Mouse (Mus musculus) liver, embryonic 15.5 days (tissue): ENCODE data around the gene A430078G23Rik. TPM values are rescaled to one million over a fixed set of nuclear protein-coding genes. Genes with fewer than 3 reads are reported as not detected.
A peak's percentile ranks its signal among the peaks of the same experiment; 100 is the strongest.

Experiments
- ATAC-seq: fragments of 200-750 bp; cut with Nextera tagmentation; 2 replicates; pipeline ENCODE4 v1.8.0; 2017; ENCODE audit warnings: moderate number of reproducible peaks, mild to moderate bottlenecking, moderate library complexity; ENCODE audit not compliant: insufficient read depth
- H3K27ac ChIP-seq: fragments of 300-500 bp; sonication (generic); replicated peaks from 2 replicates; pipeline ENCODE4 v1.5.1; 2015; ENCODE audit warnings: mild to moderate bottlenecking, inconsistent platforms
- H3K27me3 ChIP-seq: fragments of 300-500 bp; sonication (generic); 2 replicates; pipeline ENCODE4 v1.6.1; 2015; ENCODE audit warnings: mild to moderate bottlenecking, inconsistent platforms
- H3K36me3 ChIP-seq: fragments of 300-500 bp; sonication (generic); replicated peaks from 2 replicates; pipeline ENCODE4 v1.6.1; 2015; ENCODE audit warnings: moderate library complexity, mild to moderate bottlenecking, inconsistent platforms
- H3K4me1 ChIP-seq: fragments of 300-500 bp; sonication (generic); replicated peaks from 2 replicates; pipeline ENCODE4 v1.6.1; 2015; ENCODE audit warnings: inconsistent platforms
- H3K4me2 ChIP-seq: fragments of 300-500 bp; sonication (generic); 2 replicates; pipeline ENCODE4 v1.6.1; 2015; ENCODE audit warnings: moderate library complexity, mild to moderate bottlenecking, inconsistent platforms
- H3K4me3 ChIP-seq: fragments of 300-500 bp; sonication (generic); replicated peaks from 2 replicates; pipeline ENCODE4 v1.5.1; 2015; ENCODE audit warnings: mild to moderate bottlenecking, inconsistent platforms
- H3K9ac ChIP-seq: fragments of 300-500 bp; sonication (generic); 2 replicates; pipeline ENCODE4 v1.6.1; 2015; ENCODE audit warnings: moderate library complexity, mild to moderate bottlenecking, inconsistent platforms
- H3K9me3 ChIP-seq: fragments of 300-500 bp; sonication (generic); replicated peaks from 2 replicates; pipeline ENCODE4 v1.6.1; 2016; ENCODE audit warnings: inconsistent platforms
- WGBS: fragments of 180-500 bp; shearing (Covaris S2); methylation state at CpG from one replicate; pipeline ENCODE4 v1.1.7; 2015; ENCODE audit warnings: mixed read lengths; ENCODE audit not compliant: insufficient replicate concordance; 5-methylcytosine and 5-hydroxymethylcytosine counted together
- polyA plus RNA-seq: library from polyadenylated mRNA; unstranded; fragments of >200 nt; fragmentation: Nextera tagmentation; extraction: Ambion mirVana; gene quantifications from 2 replicates; pipeline ENCODE4 v1.2.1, GENCODE M21; 2015

The A430078G23Rik gene
- polyA plus RNA-seq, 1 experiment from 2014 or later: 1.2 TPM

DNA sequence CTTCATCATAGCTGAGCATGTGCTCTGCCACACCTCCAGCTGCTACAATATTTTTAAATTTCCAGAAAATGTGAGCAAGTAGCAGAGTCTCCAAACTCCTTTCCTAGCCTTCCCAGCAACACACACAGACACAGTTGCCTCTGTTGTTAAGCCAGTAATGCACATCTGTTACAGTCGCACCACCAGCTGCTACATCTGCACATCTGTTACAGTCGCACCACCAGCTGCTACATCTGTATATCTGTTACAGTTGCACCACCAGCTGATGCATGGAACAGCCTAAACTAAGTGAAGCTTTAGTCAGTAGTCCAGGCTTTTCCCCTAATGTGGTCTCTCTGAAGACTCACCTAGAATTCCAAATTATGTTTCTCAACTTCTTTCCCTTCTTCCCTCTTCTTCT lies 75.2 kb downstream of the A430078G23Rik start:
- Histone ChIP-seq H3K4me1 (no peaks in the 10 kb centered on the region), H3K4me2 (no peak overlapping the region), H3K4me3 (no peak overlapping the region), H3K9me3 (no peaks in the 10 kb centered on the region), H3K36me3 (peaks cover 59% of the 10 kb centered on the region), H3K9ac (no peak overlapping the region), H3K27ac (no peak overlapping the region), H3K27me3 (no peaks in the 10 kb centered on the region)
- no peak for ATAC-seq
- 68% methylated on average over 2 of the region's 2 CpGs for WGBS

DNA sequence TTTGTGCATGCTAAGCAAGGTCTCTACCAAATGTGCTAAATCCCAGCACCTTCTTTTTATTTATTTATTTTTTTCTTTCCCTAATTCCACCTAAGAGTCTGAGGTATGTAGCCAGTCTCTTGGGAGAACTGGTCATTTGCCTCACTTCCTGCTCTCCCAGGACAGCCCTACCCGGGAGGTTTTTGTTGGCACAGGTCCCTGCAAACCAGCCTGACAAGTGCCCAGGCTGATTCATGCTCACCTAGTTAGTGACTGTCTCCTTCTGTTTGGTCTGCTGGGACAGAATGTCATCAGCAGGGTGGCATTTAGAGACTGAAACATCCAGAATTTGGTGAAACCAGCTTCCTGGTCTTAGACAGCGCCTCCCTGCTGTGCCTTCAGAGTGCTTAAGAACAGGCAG lies 76.8 kb downstream of the A430078G23Rik start:
- Histone ChIP-seq H3K27me3 (no peaks in the 10 kb centered on the region), H3K9me3 (no peaks in the 10 kb centered on the region), H3K27ac (no peak overlapping the region), H3K4me2 (no peak overlapping the region), H3K9ac (no peak overlapping the region), H3K4me1 (no peaks in the 10 kb centered on the region), H3K36me3 (peaks cover 71% of the 10 kb centered on the region), H3K4me3 (no peak overlapping the region)
- WGBS: 70% methylated on average over 2 of the region's 2 CpGs
- ATAC-seq: no peak

DNA sequence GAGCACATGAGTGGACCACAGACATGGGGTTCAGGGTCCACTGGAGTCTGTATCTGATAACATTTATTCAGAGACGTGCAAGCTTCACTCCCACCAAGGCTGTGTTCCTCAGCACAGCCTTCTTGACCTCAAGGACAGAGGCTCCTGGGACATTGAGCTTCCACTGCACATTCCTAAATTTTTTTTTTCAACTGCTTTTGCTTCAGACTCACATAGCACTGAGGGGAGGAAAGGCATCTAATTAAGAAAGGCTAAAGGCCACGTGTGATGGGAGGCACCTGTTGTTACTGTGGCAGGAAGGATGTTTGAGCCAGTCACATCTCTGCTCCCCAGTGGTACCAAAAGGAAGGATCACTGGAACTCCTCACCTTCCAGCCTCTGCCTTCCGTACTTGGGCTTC lies 77.9 kb downstream of the A430078G23Rik start:
- Histone ChIP-seq H3K27me3 (no peaks in the 10 kb centered on the region), H3K27ac (no peak overlapping the region), H3K4me1 (no peaks in the 10 kb centered on the region), H3K4me3 (no peak overlapping the region), H3K9ac (no peak overlapping the region), H3K36me3 (peaks cover 81% of the 10 kb centered on the region), H3K9me3 (no peaks in the 10 kb centered on the region), H3K4me2 (no peak overlapping the region)
- WGBS: 72% methylated on average over 3 of the region's 3 CpGs
- ATAC-seq: no peak

DNA sequence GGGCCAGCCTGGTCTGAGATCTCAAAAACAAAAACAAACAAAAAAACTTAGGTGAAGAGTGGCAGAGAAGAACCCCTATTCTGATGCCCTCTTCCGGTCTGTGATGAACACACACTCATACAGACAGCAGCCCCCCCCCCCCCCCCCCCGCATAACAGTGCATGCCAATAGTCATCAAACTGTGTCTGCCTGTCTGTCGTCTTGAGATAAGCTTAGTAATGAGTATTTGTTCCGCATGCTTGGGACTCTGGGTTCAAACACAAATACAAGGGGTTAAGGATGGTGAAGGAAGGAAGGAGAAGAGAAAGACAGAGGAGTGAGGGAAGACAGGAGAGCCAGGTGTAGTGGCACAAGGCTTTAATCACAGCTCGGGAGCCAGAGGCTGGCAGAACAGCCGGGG lies 83.3 kb downstream of the A430078G23Rik start:
- Histone ChIP-seq H3K36me3 (peaks cover 87% of the 10 kb centered on the region), H3K9me3 (no peaks in the 10 kb centered on the region), H3K27ac (no peak overlapping the region), H3K4me3 (no peak overlapping the region), H3K4me1 (0 out of 2 replicates have a peak, but pooled peaks cover 3% of the 10 kb centered on the region), H3K9ac (no peak overlapping the region), H3K27me3 (no peaks in the 10 kb centered on the region), H3K4me2 (no peak overlapping the region)
- WGBS: 41% methylated on average over 6 of the region's 6 CpGs
- ATAC-seq: 0 out of 2 replicates have a peak, but pooled peaks have one; percentile 37

DNA sequence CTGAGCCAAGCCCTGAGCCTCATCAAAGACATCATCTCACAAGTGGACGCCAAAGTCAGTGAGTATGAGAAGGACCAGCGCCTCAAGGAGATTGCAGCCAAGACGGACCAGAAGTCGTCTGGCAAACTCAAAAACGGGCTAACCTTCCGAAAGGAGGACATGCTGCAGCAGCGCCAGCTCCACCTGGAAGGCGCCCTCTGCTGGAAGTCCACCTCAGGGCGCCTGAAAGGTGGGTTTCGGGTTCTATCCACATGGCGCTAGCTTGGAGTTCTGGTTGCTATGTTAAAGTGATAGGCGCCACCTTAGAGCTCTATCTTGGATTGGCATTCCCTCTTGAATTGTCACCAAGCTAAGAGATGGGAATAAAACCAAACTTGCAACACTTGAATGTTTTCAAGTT lies 86.3 kb downstream of the A430078G23Rik start:
- H3K4me2 ChIP-seq: no peak overlapping the region
- no peaks in the 10 kb centered on the region for H3K9me3 ChIP-seq
- H3K27ac ChIP-seq: no peak overlapping the region
- H3K9ac ChIP-seq: no peak overlapping the region
- H3K4me3 ChIP-seq: no peak overlapping the region
- ATAC-seq: no peak
- H3K4me1 ChIP-seq: 0 out of 2 replicates have a peak, but pooled peaks cover 3% of the 10 kb centered on the region
- 71% methylated on average over 12 of the region's 12 CpGs for WGBS
- H3K27me3 ChIP-seq: no peaks in the 10 kb centered on the region
- H3K36me3 ChIP-seq: peaks cover 67% of the 10 kb centered on the region

Other genes starting within 250 kb of the A430078G23Rik start
- gene Insr, start 73.8 kb upstream of the A430078G23Rik start, polyA plus RNA-seq: 20.5 and 25.7 TPM in 2 replicates
- 1.8 and 2.2 TPM in 2 replicates for gene Arhgef18, start 39.6 kb downstream of the A430078G23Rik start, polyA plus RNA-seq
- 6.7 and 8.0 TPM in 2 replicates for gene Pex11g, start 114.3 kb downstream of the A430078G23Rik start, polyA plus RNA-seq
- not detected in 2 replicates for gene Tex45, start 117.4 kb downstream of the A430078G23Rik start, polyA plus RNA-seq
- 4.8 and 5.8 TPM in 2 replicates for gene Zfp358, start 139.7 kb downstream of the A430078G23Rik start, polyA plus RNA-seq
- gene Mcoln1, start 147.0 kb downstream of the A430078G23Rik start, polyA plus RNA-seq: 21.4 and 25.0 TPM in 2 replicates
- 9.2 and 11.9 TPM in 2 replicates for gene Pnpla6, start 162.0 kb downstream of the A430078G23Rik start, polyA plus RNA-seq
- 4.3 and 4.4 TPM in 2 replicates for gene C330021F23Rik, start 214.6 kb downstream of the A430078G23Rik start, polyA plus RNA-seq
- 1.7 and 1.9 TPM in 2 replicates for gene Camsap3, start 233.9 kb downstream of the A430078G23Rik start, polyA plus RNA-seq